Mouse (Mus musculus): Measurements from ENCODE around the gene Tex14.
"Not testable (repeated sequence)": the region's sequence is repeated elsewhere in the genome, so short reads cannot be mapped to it uniquely, and the experiment has no call there.

The Tex14 gene

GRCm38 (mm10) chr11:87472058-87472457 lies 67.2 kb downstream of the Tex14 start:
- DNase-seq (ENCODE audit: low spot score): not testable (repeated sequence)

GRCm38 (mm10) chr11:87479172-87479571 lies 74.3 kb downstream of the Tex14 start:
- not testable (repeated sequence) for DNase-seq (ENCODE audit: low spot score)

GRCm38 (mm10) chr11:87483796-87484326 lies 79.0 kb downstream of the Tex14 start:
- no peak for DNase-seq (ENCODE audit: low spot score)

- no peak for DNase-seq (ENCODE audit: low spot score)
Observed at GRCm38 (mm10) chr11:87488948-87489347, 84.1 kb downstream of the Tex14 start.

- DNase-seq (ENCODE audit: low spot score): no peak
Observed at GRCm38 (mm10) chr11:87504690-87505214, 99.9 kb downstream of the Tex14 start.

- DNase-seq (ENCODE audit: low spot score): no peak
Observed at GRCm38 (mm10) chr11:87506502-87506901, 101.6 kb downstream of the Tex14 start.

- DNase-seq (ENCODE audit: low spot score): no peak
Observed at GRCm38 (mm10) chr11:87507043-87507442, 102.2 kb downstream of the Tex14 start.

- peak; percentile 58 for DNase-seq (ENCODE audit: low spot score)
Observed at GRCm38 (mm10) chr11:87519260-87519659, 114.4 kb downstream of the Tex14 start.

- DNase-seq (ENCODE audit: low spot score): no peak
Observed at GRCm38 (mm10) chr11:87523466-87523865, 118.6 kb downstream of the Tex14 start.

GRCm38 (mm10) chr11:87523967-87524366 lies 119.1 kb downstream of the Tex14 start:
- DNase-seq (ENCODE audit: low spot score): no peak

- DNase-seq (ENCODE audit: low spot score): peak; percentile 7
Observed at GRCm38 (mm10) chr11:87524780-87525179, 119.9 kb downstream of the Tex14 start.

- DNase-seq (ENCODE audit: low spot score): no peak
Observed at GRCm38 (mm10) chr11:87527364-87527763, 122.5 kb downstream of the Tex14 start.

- DNase-seq (ENCODE audit: low spot score): no peak
Observed at GRCm38 (mm10) chr11:87527990-87528389, 123.1 kb downstream of the Tex14 start.

- no peak for DNase-seq (ENCODE audit: low spot score)
Observed at GRCm38 (mm10) chr11:87531695-87532094, 126.8 kb downstream of the Tex14 start.

GRCm38 (mm10) chr11:87542285-87542684 lies 137.4 kb downstream of the Tex14 start:
- no peak for DNase-seq (ENCODE audit: low spot score)

GRCm38 (mm10) chr11:87542906-87543305 lies 138.0 kb downstream of the Tex14 start:
- no peak for DNase-seq (ENCODE audit: low spot score)

- DNase-seq (ENCODE audit: low spot score): no peak
Observed at GRCm38 (mm10) chr11:87553342-87553741, 148.5 kb downstream of the Tex14 start.

GRCm38 (mm10) chr11:87554386-87554785 lies 149.5 kb downstream of the Tex14 start:
- peak; percentile 60 for DNase-seq (ENCODE audit: low spot score)

GRCm38 (mm10) chr11:87555106-87555703 lies 150.3 kb downstream of the Tex14 start:
- DNase-seq (ENCODE audit: low spot score): peak; percentile 48

GRCm38 (mm10) chr11:87561208-87561607 lies 156.3 kb downstream of the Tex14 start:
- no peak for DNase-seq (ENCODE audit: low spot score)

GRCm38 (mm10) chr11:87566501-87566900 lies 161.6 kb downstream of the Tex14 start, which contains the start of gene Gm11492:
TSS of gene Gm11492 (plus strand) at chr11:87566653.
- DNase-seq (ENCODE audit: low spot score): no peak

- no peak for DNase-seq (ENCODE audit: low spot score)
Observed at GRCm38 (mm10) chr11:87568255-87568953, 163.5 kb downstream of the Tex14 start, which contains the start of gene Sept4. TSS of gene Sept4 (plus strand) at chr11:87568903.

- DNase-seq (ENCODE audit: low spot score): no peak
Observed at GRCm38 (mm10) chr11:87570743-87571142, 165.9 kb downstream of the Tex14 start.
